Mouse (Mus musculus): ENCODE measurements around the gene Ywhah. TPM values are rescaled to one million over a fixed set of nuclear protein-coding genes. Genes with fewer than 3 reads are reported as not detected.

Ywhah gene
- total and polyA plus RNA-seq, 3 experiments = 63.3 to 320 (median 188) TPM

GRCm38 (mm10) chr5:33002781-33003180 is 15.8 kb upstream of the Ywhah start:
- Histone ChIP-seq H3K4me2 (ENCODE audit: insufficient read depth, low read depth, poor library complexity, severe bottlenecking) (no peak overlapping the region), H3K4me3 (replicated peaks in 1 of 3; ENCODE audit: low read depth in 2 of 3, low read length in 2 of 3, poor library complexity in 1 of 3) (no peak overlapping the region)
- in situ Hi-C loops (cut with MboI; ENCODE audit: low pct_ligation_motif_present, low pct_unique_long_range_greater_than_20kb, low sequenced_read_pairs) = no loop called here

DNA sequence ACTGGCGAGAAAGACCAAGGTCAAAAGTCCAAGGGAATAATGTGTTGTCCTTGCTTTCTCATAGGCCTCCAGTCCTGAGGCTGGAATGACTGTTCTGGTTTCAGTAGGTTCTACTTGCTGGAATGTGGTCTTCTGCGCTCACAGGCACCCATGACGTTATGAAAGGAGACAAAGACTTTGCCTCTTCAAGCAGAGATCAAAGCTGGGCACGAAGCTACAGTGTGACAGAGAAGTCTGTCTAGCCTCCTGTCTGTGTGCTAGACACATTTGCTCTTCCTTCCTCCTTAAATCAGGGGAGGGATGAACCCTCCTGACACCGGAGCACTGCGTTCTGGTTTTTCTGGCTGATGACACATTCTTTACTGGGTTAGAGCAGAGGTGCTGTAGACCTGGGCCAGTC is 15.1 kb upstream of the Ywhah start:
- H3K36me3 ChIP-seq (replicated peaks in 1 of 2; ENCODE audit: control insufficient read depth in 1 of 2, insufficient read depth in 1 of 2, low read length in 1 of 2) = no peaks in the 10 kb centered on the region
- dilution Hi-C loops (cut with MboI; ENCODE audit: extremely low pct_ligation_motif_present, extremely low pct_unique_long_range_greater_than_20kb, low sequenced_read_pairs) = no loop called here
- H3K4me2 ChIP-seq (ENCODE audit: insufficient read depth, low read depth, poor library complexity, severe bottlenecking) = no peak overlapping the region
- H3K4me3 ChIP-seq (replicated peaks in 1 of 3; ENCODE audit: low read depth in 2 of 3, low read length in 2 of 3, poor library complexity in 1 of 3) = no peak overlapping the region
- H3K27me3 ChIP-seq (replicated peaks) = no peaks in the 10 kb centered on the region
- H3K27ac ChIP-seq (ENCODE audit: insufficient read depth, low read depth) = no peak overlapping the region
- no peak for DNase-seq (ENCODE audit: extremely low read depth)
- H3K4me1 ChIP-seq (ENCODE audit: control insufficient read depth in 1 of 2, insufficient read depth in 2 of 2) = peaks cover 0 to 9% of the 10 kb centered on the region in 2 experiments; a peak in 2 of 4 replicates
- in situ Hi-C loops (cut with MboI; ENCODE audit: low pct_ligation_motif_present, low pct_unique_long_range_greater_than_20kb, low sequenced_read_pairs) = no loop called here
- no peaks in the 10 kb centered on the region for H3K79me2 ChIP-seq (replicated peaks; ENCODE audit: control insufficient read depth, extremely low read depth, insufficient read depth, poor library complexity, severe bottlenecking)
- no peak for TF ChIP-seq JUND (conservative IDR thresholded peaks at IDR 0.05; ENCODE audit: low read depth, low read length)
- no peak for TF ChIP-seq PAX5 (IDR thresholded peaks at IDR 0.05; ENCODE audit: low read length)
- no peak for TF ChIP-seq NRF1 (IDR thresholded peaks at IDR 0.05; ENCODE audit: low read depth, low read length)
- TF ChIP-seq MAFK (IDR thresholded peaks at IDR 0.05; ENCODE audit: insufficient replicate concordance, low read length) = no peak
- no peak for TF ChIP-seq JUN (IDR thresholded peaks at IDR 0.05; ENCODE audit: insufficient read depth, low read depth, low read length)
- TF ChIP-seq RAD21 (IDR thresholded peaks at IDR 0.05; ENCODE audit: low read depth, low read length) = no peak
- no peak for TF ChIP-seq E2F4 (IDR thresholded peaks at IDR 0.05; ENCODE audit: insufficient replicate concordance, low read depth, low read length)
- no peak for TF ChIP-seq BHLHE40 (IDR thresholded peaks at IDR 0.05; ENCODE audit: low read depth, low read length)
- no peak for TF ChIP-seq ZMIZ1 (IDR thresholded peaks at IDR 0.05; ENCODE audit: low read depth, low read length)
- no peak for TF ChIP-seq HCFC1 (IDR thresholded peaks at IDR 0.05; ENCODE audit: low read depth, low read length)
- TF ChIP-seq USF2 (conservative IDR thresholded peaks at IDR 0.05; ENCODE audit: low read depth, low read length) = no peak
- TF ChIP-seq CHD2 (IDR thresholded peaks at IDR 0.05; ENCODE audit: low read length) = no peak
- no peak for TF ChIP-seq ZKSCAN1 (IDR thresholded peaks at IDR 0.05; ENCODE audit: borderline replicate concordance, low read depth, low read length)
- no peak for TF ChIP-seq CHD1 (IDR thresholded peaks at IDR 0.05; ENCODE audit: low read depth, low read length)
- TF ChIP-seq TBP (conservative IDR thresholded peaks at IDR 0.05; ENCODE audit: low read depth, low read length) = no peak
- no peak for TF ChIP-seq KAT2A (IDR thresholded peaks at IDR 0.05; ENCODE audit: insufficient replicate concordance, low read length)
- no peak overlapping the region for H3K9ac ChIP-seq (ENCODE audit: insufficient read depth, low read depth)
- H3K9me3 ChIP-seq (replicated peaks; ENCODE audit: low read length) = no peaks in the 10 kb centered on the region

More at GRCm38 (mm10) chr5:33002781-33003180, 15.8 kb upstream of the Ywhah start:
- H3K9me3 ChIP-seq (replicated peaks; ENCODE audit: low read length) = no peaks in the 10 kb centered on the region
- no peaks in the 10 kb centered on the region for H3K27me3 ChIP-seq (replicated peaks)
- H3K27ac ChIP-seq (ENCODE audit: insufficient read depth, low read depth) = no peak overlapping the region
- dilution Hi-C loops (cut with MboI; ENCODE audit: extremely low pct_ligation_motif_present, extremely low pct_unique_long_range_greater_than_20kb, low sequenced_read_pairs) = no loop called here
- no peaks in the 10 kb centered on the region for H3K79me2 ChIP-seq (replicated peaks; ENCODE audit: control insufficient read depth, extremely low read depth, insufficient read depth, poor library complexity, severe bottlenecking)
- no peak for DNase-seq (ENCODE audit: extremely low read depth)
- H3K4me1 ChIP-seq (ENCODE audit: control insufficient read depth in 1 of 2, insufficient read depth in 2 of 2) = peaks cover 0 to 17% of the 10 kb centered on the region in 2 experiments; a peak in 3 of 4 replicates
- no peak for TF ChIP-seq USF2 (conservative IDR thresholded peaks at IDR 0.05; ENCODE audit: low read depth, low read length)
- no peak for TF ChIP-seq JUND (conservative IDR thresholded peaks at IDR 0.05; ENCODE audit: low read depth, low read length)
- no peak for TF ChIP-seq EP300 (IDR thresholded peaks at IDR 0.05; ENCODE audit: low read length)
- no peak for TF ChIP-seq KAT2A (IDR thresholded peaks at IDR 0.05; ENCODE audit: insufficient replicate concordance, low read length)
- no peak for TF ChIP-seq HCFC1 (IDR thresholded peaks at IDR 0.05; ENCODE audit: low read depth, low read length)
- no peak overlapping the region for H3K9ac ChIP-seq (ENCODE audit: insufficient read depth, low read depth)
- H3K36me3 ChIP-seq (replicated peaks in 1 of 2; ENCODE audit: control insufficient read depth in 1 of 2, insufficient read depth in 1 of 2, low read length in 1 of 2) = no peaks in the 10 kb centered on the region

Measured in CH12.LX (cell line).